Mouse (Mus musculus) WW6 (cell line): ENCODE results near the gene Plxdc2.

Source experiments
- DNase-seq: peaks from one replicate; pipeline ENCODE4 v3.0.0-alpha.2; 2013; ENCODE audit warnings: low read depth, low spot score

Plxdc2 gene

GRCm38 (mm10) chr2:16356106-16356818 lies at the start of gene Plxdc2:
Gene Plxdc2, plus strand, starts transcription at chr2:16356304.
- no peak for DNase-seq

GRCm38 (mm10) chr2:16310387-16310786 lies 45.7 kb upstream of the Plxdc2 start:
- DNase-seq = no peak

- DNase-seq = no peak
Observed at GRCm38 (mm10) chr2:16312400-16313070, 43.6 kb upstream of the Plxdc2 start.

GRCm38 (mm10) chr2:16335194-16335781 lies 20.8 kb upstream of the Plxdc2 start:
- no peak for DNase-seq

- DNase-seq = no peak
Observed at GRCm38 (mm10) chr2:16344564-16344963, 11.5 kb upstream of the Plxdc2 start.

- DNase-seq = no peak
Observed at GRCm38 (mm10) chr2:16351106-16351505, 5.0 kb upstream of the Plxdc2 start.

GRCm38 (mm10) chr2:16355611-16356105 lies 446 bp upstream of the Plxdc2 start:
- no peak for DNase-seq

GRCm38 (mm10) chr2:16356921-16357837 lies 1.1 kb downstream of the Plxdc2 start:
- DNase-seq = no peak

- DNase-seq = no peak
Observed at GRCm38 (mm10) chr2:16357946-16358345, 1.8 kb downstream of the Plxdc2 start.

- no peak for DNase-seq
Observed at GRCm38 (mm10) chr2:16359341-16359928, 3.3 kb downstream of the Plxdc2 start.

- no peak for DNase-seq
Observed at GRCm38 (mm10) chr2:16364749-16365148, 8.6 kb downstream of the Plxdc2 start.

GRCm38 (mm10) chr2:16365830-16366401 lies 9.8 kb downstream of the Plxdc2 start:
- no peak for DNase-seq

- DNase-seq = no peak
Observed at GRCm38 (mm10) chr2:16370419-16370818, 14.3 kb downstream of the Plxdc2 start.

- DNase-seq = no peak
Observed at GRCm38 (mm10) chr2:16374288-16374687, 18.2 kb downstream of the Plxdc2 start.

GRCm38 (mm10) chr2:16386206-16386605 lies 30.1 kb downstream of the Plxdc2 start:
- DNase-seq = no peak

GRCm38 (mm10) chr2:16386692-16387091 lies 30.6 kb downstream of the Plxdc2 start:
- no peak for DNase-seq

GRCm38 (mm10) chr2:16387787-16388186 lies 31.7 kb downstream of the Plxdc2 start:
- DNase-seq = no peak

GRCm38 (mm10) chr2:16397501-16397900 lies 41.4 kb downstream of the Plxdc2 start:
- no peak for DNase-seq

- DNase-seq = no peak
Observed at GRCm38 (mm10) chr2:16398006-16398405, 41.9 kb downstream of the Plxdc2 start.

- no peak for DNase-seq
Observed at GRCm38 (mm10) chr2:16398896-16399295, 42.8 kb downstream of the Plxdc2 start.

GRCm38 (mm10) chr2:16406508-16406907 lies 50.4 kb downstream of the Plxdc2 start:
- no peak for DNase-seq
